Mouse (Mus musculus) heart, embryonic 11.5 days (tissue): ENCODE data around the gene Lypla2. TPM values are rescaled to one million over a fixed set of nuclear protein-coding genes. Genes with fewer than 3 reads are reported as not detected.
A peak's percentile ranks its signal among the peaks of the same experiment; 100 is the strongest.

Experiments used
- ATAC-seq: fragments of 200-750 bp; cut with Nextera tagmentation; replicated peaks from 2 replicates; pipeline ENCODE4 v1.8.0; 2017; ENCODE audit warnings: moderate library complexity; ENCODE audit not compliant: insufficient number of reproducible peaks, low FRiP score, low TSS enrichment
- H3K27ac ChIP-seq: fragments of 300-500 bp; sonication (generic); 2 replicates; pipeline ENCODE4 v1.5.1; 2014; ENCODE audit warnings: mild to moderate bottlenecking, low read depth, low read length
- H3K27me3 ChIP-seq: fragments of 300-500 bp; sonication (generic); 2 replicates; pipeline ENCODE4 v1.6.1; 2014; ENCODE audit warnings: mild to moderate bottlenecking, low read length, mixed read lengths; ENCODE audit not compliant: control insufficient read depth, insufficient read depth
- H3K36me3 ChIP-seq: fragments of 300-500 bp; sonication (generic); 2 replicates; pipeline ENCODE4 v1.6.1; 2014; ENCODE audit warnings: mild to moderate bottlenecking, low read length, moderate library complexity, mixed read lengths; ENCODE audit not compliant: control insufficient read depth, insufficient read depth
- H3K4me1 ChIP-seq: fragments of 300-500 bp; sonication (generic); 2 replicates; pipeline ENCODE4 v1.6.1; 2014; ENCODE audit warnings: low read length; ENCODE audit not compliant: control insufficient read depth, insufficient read depth
- H3K4me2 ChIP-seq: fragments of 300-500 bp; sonication (generic); 2 replicates; pipeline ENCODE4 v1.6.1; 2014; ENCODE audit warnings: mild to moderate bottlenecking, moderate library complexity
- H3K4me3 ChIP-seq: fragments of 300-500 bp; sonication (generic); 2 replicates; pipeline ENCODE4 v1.5.1; 2014; ENCODE audit warnings: low read depth, low read length
- H3K9ac ChIP-seq: fragments of 300-500 bp; sonication (generic); 2 replicates; pipeline ENCODE4 v1.6.1; 2014; ENCODE audit warnings: mild to moderate bottlenecking, low read depth, low read length, moderate library complexity
- H3K9me3 ChIP-seq: fragments of 300-500 bp; sonication (generic); replicated peaks from 2 replicates; pipeline ENCODE4 v1.6.1; 2016; ENCODE audit warnings: low read length; ENCODE audit not compliant: control insufficient read depth
- WGBS: fragments of 180-500 bp; shearing (Covaris S2); extraction: QIAGEN DNeasy Blood & Tissue Kit; methylation state at CpG from one replicate; pipeline ENCODE4 v1.1.7; 2014; ENCODE audit not compliant: insufficient replicate concordance; 5-methylcytosine and 5-hydroxymethylcytosine counted together
- polyA plus RNA-seq: library from polyadenylated mRNA; unstranded; fragments of >200 nt; fragmentation: Nextera tagmentation; extraction: Ambion mirVana; gene quantifications from 2 replicates; pipeline ENCODE4 v1.2.1, GENCODE M21; 2014

Gene Lypla2
- polyA plus RNA-seq, 1 experiment from 2014 or later, result 71.5 TPM

DNA sequence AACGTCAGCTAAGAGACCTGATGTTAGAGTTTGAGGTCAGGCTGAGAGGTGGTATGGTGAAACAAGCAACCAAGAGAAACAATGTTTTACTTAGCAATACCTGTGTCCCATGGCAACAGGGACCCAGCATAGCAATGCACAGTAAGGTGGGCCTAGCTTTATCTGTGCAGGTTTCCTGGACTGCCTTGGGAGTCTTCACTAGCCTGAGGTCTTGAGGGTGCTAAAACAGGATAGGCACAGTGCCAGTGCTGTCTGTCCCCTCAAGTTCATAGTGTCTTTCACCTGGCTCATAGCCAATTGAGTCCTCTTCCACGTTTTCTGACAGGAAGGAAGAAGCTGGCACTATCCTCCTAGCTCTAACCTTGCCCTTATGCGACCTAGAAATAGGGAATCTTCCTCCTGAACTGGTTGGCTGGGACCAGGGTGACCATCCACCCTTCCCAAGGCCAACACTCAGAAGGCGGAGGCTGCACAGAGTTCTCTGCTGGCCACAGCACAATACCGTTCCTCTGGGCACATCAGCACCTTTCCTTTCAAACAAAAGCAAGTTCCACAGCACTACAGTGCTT, 31.8 kb upstream of the Lypla2 start:
- WGBS, result 88% methylated on average over 5 of the region's 5 CpGs
- H3K4me2 ChIP-seq, result no peak overlapping the region
- H3K9ac ChIP-seq, result no peak overlapping the region
- no peaks in the 10 kb centered on the region for H3K4me1 ChIP-seq
- no peaks in the 10 kb centered on the region for H3K27me3 ChIP-seq
- no peak overlapping the region for H3K4me3 ChIP-seq
- H3K27ac ChIP-seq, result no peak overlapping the region
- no peaks in the 10 kb centered on the region for H3K9me3 ChIP-seq
- no peak for ATAC-seq
- H3K36me3 ChIP-seq, result peaks cover 43% of the 10 kb centered on the region

DNA sequence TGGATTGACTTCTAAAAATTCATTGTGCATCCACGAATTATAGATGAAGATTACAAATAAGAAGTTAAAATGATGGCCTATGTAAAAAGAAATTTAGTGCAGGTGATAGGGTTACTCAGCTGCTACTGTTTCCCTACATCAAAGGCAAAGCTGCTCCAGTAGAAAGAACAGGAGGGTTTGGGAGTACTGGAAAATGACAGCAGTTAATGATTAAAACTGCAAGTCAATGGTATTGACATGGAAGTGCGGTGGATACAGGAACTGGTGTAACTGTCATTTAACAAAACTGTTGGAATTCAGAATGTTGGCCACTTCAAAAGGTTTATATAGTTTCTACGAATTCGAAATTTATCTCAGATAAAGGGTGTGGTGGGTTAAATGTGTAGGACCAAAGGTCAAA, 22.7 kb upstream of the Lypla2 start:
- H3K27me3 ChIP-seq, result no peaks in the 10 kb centered on the region
- no peaks in the 10 kb centered on the region for H3K4me1 ChIP-seq
- H3K27ac ChIP-seq, result no peak overlapping the region
- no peak overlapping the region for H3K4me3 ChIP-seq
- H3K9ac ChIP-seq, result no peak overlapping the region
- H3K9me3 ChIP-seq, result no peaks in the 10 kb centered on the region; the same call in 1 of the 2 replicates
- no peaks in the 10 kb centered on the region for H3K36me3 ChIP-seq
- WGBS, result 81% methylated on average over 4 of the region's 4 CpGs
- no peak for ATAC-seq
- no peak overlapping the region for H3K4me2 ChIP-seq

DNA sequence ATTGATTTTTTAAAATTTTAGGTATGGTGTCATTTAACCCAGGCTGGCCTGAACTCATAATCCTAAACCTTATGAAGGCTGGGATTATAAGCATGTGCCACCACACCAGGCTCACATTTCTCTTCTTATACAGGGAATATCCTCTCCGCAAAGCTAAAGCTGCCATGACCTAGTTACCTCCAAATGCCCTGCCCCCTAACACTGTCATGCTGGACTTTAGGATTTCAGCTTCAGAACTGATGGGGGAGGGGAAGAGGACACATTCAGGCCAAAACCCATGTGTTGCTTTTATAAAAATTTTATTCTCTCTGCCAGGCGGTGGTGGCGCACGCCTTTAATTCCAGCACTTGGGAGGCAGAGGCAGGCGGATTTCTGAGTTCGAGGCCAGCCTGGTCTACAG, 21.5 kb upstream of the Lypla2 start:
- Histone ChIP-seq H3K9ac (no peak overlapping the region), H3K36me3 (no peaks in the 10 kb centered on the region), H3K27me3 (no peaks in the 10 kb centered on the region), H3K27ac (no peak overlapping the region), H3K9me3 (no peaks in the 10 kb centered on the region; the same call in 1 of the 2 replicates), H3K4me2 (no peak overlapping the region), H3K4me3 (no peak overlapping the region), H3K4me1 (no peaks in the 10 kb centered on the region)
- ATAC-seq, result no peak
- WGBS, result 90% methylated on average over 6 of the region's 6 CpGs

DNA sequence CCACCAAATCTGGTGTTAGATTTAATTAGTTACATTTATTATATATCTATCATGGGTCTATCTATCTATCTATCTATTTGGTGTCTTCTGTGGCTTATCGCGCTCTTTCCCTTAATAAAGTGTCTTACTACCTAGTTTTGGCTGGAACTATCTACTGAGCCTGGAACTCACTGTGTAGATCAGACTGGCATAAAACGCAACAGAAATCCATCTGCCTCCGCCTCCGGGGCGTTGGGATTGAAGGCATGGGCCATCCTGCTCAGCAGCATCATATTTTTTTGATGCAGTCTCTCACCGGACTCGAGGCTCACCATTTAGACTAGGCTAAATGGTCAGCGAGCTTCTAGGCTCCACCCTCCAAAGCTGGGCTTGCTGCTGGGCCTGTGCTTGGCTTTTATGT, 15.3 kb upstream of the Lypla2 start:
- Histone ChIP-seq H3K9ac (peak overlapping the region; percentile 94), H3K4me3 (peak overlapping the region; percentile 85), H3K36me3 (peaks cover 6% of the 10 kb centered on the region), H3K4me2 (peak overlapping the region; percentile 93), H3K9me3 (no peaks in the 10 kb centered on the region), H3K27ac (peak overlapping the region; percentile 85; the same call in 1 of the 2 replicates), H3K4me1 (peaks cover 12% of the 10 kb centered on the region), H3K27me3 (no peaks in the 10 kb centered on the region)
- no peak for ATAC-seq
- WGBS, result 72% methylated on average over 9 of the region's 9 CpGs

DNA sequence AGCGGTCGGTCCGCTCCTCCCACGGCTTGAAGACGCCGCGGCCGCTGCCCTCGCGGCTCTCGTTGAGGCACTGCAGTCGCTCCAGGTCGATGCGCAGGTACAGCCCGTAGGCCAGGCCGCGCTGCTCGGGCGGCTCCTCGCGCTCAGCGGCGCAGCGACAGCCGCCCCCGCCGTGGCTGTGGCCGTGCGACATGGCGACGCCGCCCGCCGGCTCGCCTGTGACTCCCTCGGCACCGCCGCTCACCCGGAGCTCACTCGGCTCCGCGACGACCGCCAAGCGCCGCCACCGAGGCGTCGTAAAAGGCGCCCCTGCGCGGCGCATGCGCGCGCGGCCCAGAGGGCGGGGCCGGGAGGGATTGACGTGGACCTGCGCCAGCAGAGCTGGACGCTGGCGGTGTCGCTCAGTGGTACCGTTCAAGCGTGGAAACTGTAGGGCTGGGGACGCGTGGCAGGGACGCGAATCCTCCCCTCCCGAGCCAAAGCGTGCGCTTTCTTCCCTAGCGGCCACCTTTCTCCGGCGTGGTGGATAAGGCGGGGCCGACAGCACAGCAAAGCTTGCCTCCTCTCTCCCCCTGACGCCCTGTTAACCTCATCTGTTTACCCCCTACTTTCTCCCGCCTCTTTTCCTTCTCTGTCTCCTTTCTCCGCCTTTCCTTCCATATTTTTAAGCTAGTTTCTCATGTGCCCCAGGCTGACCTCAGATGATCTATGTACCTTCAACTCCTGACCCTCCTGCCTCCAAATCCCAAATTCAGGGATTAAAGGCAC, 14.7 kb upstream of the Lypla2 start, which contains the start of gene Pithd1:
Gene Pithd1 (minus strand): TSS at position 322 of the 768 bp plus-strand sequence.
- H3K9me3 ChIP-seq, result no peaks in the 10 kb centered on the region
- 0% methylated on average over 75 of the region's 81 CpGs for WGBS
- H3K36me3 ChIP-seq, result peaks cover 6% of the 10 kb centered on the region
- peak within 1 kb of the TSS; percentile 93 for H3K4me2 ChIP-seq
- H3K4me3 ChIP-seq, result peak within 1 kb of the TSS; percentile 85
- peak within 1 kb of the TSS; percentile 94 for H3K9ac ChIP-seq
- peak within 1 kb of the TSS; percentile 85 for H3K27ac ChIP-seq
- peak; percentile 84 for ATAC-seq
- peaks cover 12% of the 10 kb centered on the region for H3K4me1 ChIP-seq
- H3K27me3 ChIP-seq, result no peaks in the 10 kb centered on the region

DNA sequence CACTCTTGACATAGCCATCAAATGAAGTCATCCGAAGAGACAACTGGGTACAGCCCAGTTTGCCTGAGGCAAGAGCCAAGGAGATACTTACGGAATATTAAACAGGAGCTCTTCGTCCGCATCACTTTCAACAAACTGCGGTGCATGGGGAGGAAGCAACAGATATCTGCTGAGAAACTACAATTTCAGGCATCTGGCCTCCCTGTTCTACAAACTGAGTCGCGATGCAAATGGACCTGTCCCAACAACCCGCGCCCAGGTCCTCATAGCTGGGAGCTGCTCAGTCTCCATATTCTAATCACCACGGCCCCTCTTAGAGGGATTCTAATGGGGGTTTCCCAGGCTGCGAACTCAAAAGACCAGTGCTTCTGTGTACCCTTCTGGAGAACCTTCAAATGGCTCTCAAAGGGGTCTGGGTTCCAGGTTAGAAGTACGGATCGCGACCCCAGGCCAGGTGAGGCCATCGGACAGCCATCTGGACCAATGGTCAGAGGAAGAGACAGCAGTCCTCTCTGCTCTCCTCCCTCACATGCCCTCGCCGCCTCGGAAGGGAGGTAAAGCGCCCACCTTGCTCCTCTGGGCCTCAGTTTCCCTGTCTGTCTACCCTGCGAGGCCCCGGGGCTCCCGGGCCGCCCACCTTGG, 14.0 kb upstream of the Lypla2 start:
- Histone ChIP-seq H3K9ac (peak overlapping the region; percentile 94), H3K27ac (peak overlapping the region; percentile 85), H3K36me3 (peaks cover 6% of the 10 kb centered on the region), H3K27me3 (no peaks in the 10 kb centered on the region), H3K4me2 (peak overlapping the region; percentile 93), H3K4me3 (peak overlapping the region; percentile 85), H3K9me3 (no peaks in the 10 kb centered on the region), H3K4me1 (peaks cover 12% of the 10 kb centered on the region)
- no peak for ATAC-seq
- 8% methylated on average over 23 of the region's 23 CpGs for WGBS

DNA sequence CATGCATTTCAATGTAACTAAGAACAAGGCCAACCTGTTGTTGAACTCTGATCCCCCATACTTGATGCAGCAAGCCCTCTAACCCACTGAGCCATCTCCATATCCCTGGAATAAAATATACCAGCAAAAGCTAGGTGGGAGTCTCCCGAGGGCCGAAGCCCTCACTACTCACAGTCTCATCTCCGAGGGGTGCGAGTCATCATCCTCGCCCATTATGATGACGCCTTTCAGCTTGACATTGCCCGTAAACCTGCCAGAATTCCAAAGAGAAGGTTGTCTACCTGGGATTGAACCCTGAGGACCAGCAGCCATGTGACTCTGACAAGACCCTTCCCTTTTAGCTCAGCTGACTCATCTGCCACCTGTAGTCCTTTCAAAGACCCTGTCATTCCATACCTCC, 13.3 kb upstream of the Lypla2 start:
- peak overlapping the region; percentile 93 for H3K4me2 ChIP-seq
- peaks cover 6% of the 10 kb centered on the region for H3K36me3 ChIP-seq
- no peak overlapping the region for H3K27ac ChIP-seq
- H3K9me3 ChIP-seq, result no peaks in the 10 kb centered on the region
- no peak for ATAC-seq
- H3K4me3 ChIP-seq, result peak overlapping the region; percentile 85
- H3K9ac ChIP-seq, result peak overlapping the region; percentile 94; the same call in 1 of the 2 replicates
- no peaks in the 10 kb centered on the region for H3K27me3 ChIP-seq
- H3K4me1 ChIP-seq, result peaks cover 12% of the 10 kb centered on the region
- 83% methylated on average over 7 of the region's 7 CpGs for WGBS

DNA sequence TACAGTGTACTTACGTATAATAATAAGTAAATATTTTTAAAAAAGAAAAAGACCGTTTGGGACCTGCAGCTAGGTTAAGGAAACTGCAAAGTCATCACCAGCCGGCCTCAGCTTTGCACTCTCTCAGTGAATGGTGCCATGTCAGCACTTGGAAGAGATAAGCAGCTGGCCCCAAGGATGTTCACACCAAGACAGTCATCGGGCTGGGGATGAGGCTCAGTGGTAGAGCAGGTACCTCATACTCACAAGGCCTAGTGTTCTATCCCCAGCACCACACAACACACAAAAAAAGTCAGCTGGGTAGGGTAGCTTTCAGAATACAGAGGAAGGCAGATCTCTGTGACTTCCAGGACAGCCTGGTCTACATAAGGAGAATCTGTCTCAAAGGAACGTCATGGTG, 12.8 kb upstream of the Lypla2 start:
- H3K4me1 ChIP-seq, result peaks cover 12% of the 10 kb centered on the region
- H3K4me2 ChIP-seq, result peak overlapping the region; percentile 93
- H3K4me3 ChIP-seq, result peak overlapping the region; percentile 85; the same call in 1 of the 2 replicates
- no peak overlapping the region for H3K9ac ChIP-seq
- H3K27ac ChIP-seq, result no peak overlapping the region
- H3K36me3 ChIP-seq, result peaks cover 6% of the 10 kb centered on the region
- WGBS, result 81% methylated on average over 5 of the region's 5 CpGs
- no peaks in the 10 kb centered on the region for H3K27me3 ChIP-seq
- ATAC-seq, result peak; percentile 67; the same call in 1 of the 2 replicates
- H3K9me3 ChIP-seq, result no peaks in the 10 kb centered on the region
